Mouse (Mus musculus): ENCODE data around the gene Syt16. TPM values are rescaled to one million over a fixed set of nuclear protein-coding genes. Genes with fewer than 3 reads are reported as not detected.

Gene Syt16
- polyA plus RNA-seq, 1 experiment from 2014 or later, result 3.8 TPM

- 88% methylated on average over 5 of the region's 5 CpGs for WGBS
- no peak overlapping the region for H3K9ac ChIP-seq
- H3K4me2 ChIP-seq, result no peak overlapping the region
- ATAC-seq (ENCODE audit: insufficient number of reproducible peaks, low FRiP score, low TSS enrichment, low read depth), result no peak
- H3K27me3 ChIP-seq, result no peaks in the 10 kb centered on the region
- no peaks in the 10 kb centered on the region for H3K9me3 ChIP-seq
- H3K4me1 ChIP-seq, result no peaks in the 10 kb centered on the region
- H3K27ac ChIP-seq, result no peak overlapping the region
- H3K36me3 ChIP-seq, result no peaks in the 10 kb centered on the region
- H3K4me3 ChIP-seq, result no peak overlapping the region
These were observed 192.8 kb downstream of the Syt16 start for GRCm38 (mm10) chr12:74190297-74190696.

- no peak overlapping the region for H3K4me2 ChIP-seq
- no peak for ATAC-seq (ENCODE audit: insufficient number of reproducible peaks, low FRiP score, low TSS enrichment, low read depth)
- H3K4me1 ChIP-seq, result no peaks in the 10 kb centered on the region
- 84% methylated on average over 4 of the region's 4 CpGs for WGBS
- H3K9ac ChIP-seq, result no peak overlapping the region
- no peaks in the 10 kb centered on the region for H3K27me3 ChIP-seq
- no peak overlapping the region for H3K4me3 ChIP-seq
- H3K36me3 ChIP-seq, result no peaks in the 10 kb centered on the region
- no peaks in the 10 kb centered on the region for H3K9me3 ChIP-seq
- no peak overlapping the region for H3K27ac ChIP-seq
These were observed 195.1 kb downstream of the Syt16 start for GRCm38 (mm10) chr12:74192552-74192951.

- no peak for ATAC-seq (ENCODE audit: insufficient number of reproducible peaks, low FRiP score, low TSS enrichment, low read depth)
- H3K9me3 ChIP-seq, result no peaks in the 10 kb centered on the region
- H3K9ac ChIP-seq, result no peak overlapping the region
- no peak overlapping the region for H3K27ac ChIP-seq
- H3K4me3 ChIP-seq, result no peak overlapping the region
- no peaks in the 10 kb centered on the region for H3K4me1 ChIP-seq
- H3K4me2 ChIP-seq, result no peak overlapping the region
- WGBS, result 88% methylated on average over 5 of the region's 5 CpGs
- no peaks in the 10 kb centered on the region for H3K27me3 ChIP-seq
- H3K36me3 ChIP-seq, result no peaks in the 10 kb centered on the region
These were observed 203.9 kb downstream of the Syt16 start for GRCm38 (mm10) chr12:74201410-74201809.

GRCm38 (mm10) chr12:74202431-74203042 is 205.1 kb downstream of the Syt16 start:
- Histone ChIP-seq H3K9ac (no peak overlapping the region), H3K4me1 (no peaks in the 10 kb centered on the region), H3K4me3 (no peak overlapping the region), H3K36me3 (no peaks in the 10 kb centered on the region), H3K4me2 (no peak overlapping the region), H3K27ac (no peak overlapping the region), H3K9me3 (no peaks in the 10 kb centered on the region), H3K27me3 (no peaks in the 10 kb centered on the region)
- WGBS, result 81% methylated on average over 6 of the region's 6 CpGs
- no peak for ATAC-seq (ENCODE audit: insufficient number of reproducible peaks, low FRiP score, low TSS enrichment, low read depth)

- Histone ChIP-seq H3K9ac (no peak overlapping the region), H3K36me3 (no peaks in the 10 kb centered on the region), H3K27me3 (no peaks in the 10 kb centered on the region), H3K27ac (no peak overlapping the region), H3K4me2 (no peak overlapping the region), H3K4me3 (no peak overlapping the region), H3K9me3 (no peaks in the 10 kb centered on the region), H3K4me1 (no peaks in the 10 kb centered on the region)
- ATAC-seq (ENCODE audit: insufficient number of reproducible peaks, low FRiP score, low TSS enrichment, low read depth), result no peak
- 70% methylated on average over 3 of the region's 3 CpGs for WGBS
These were observed 214.7 kb downstream of the Syt16 start for GRCm38 (mm10) chr12:74212156-74212555.

GRCm38 (mm10) chr12:74216103-74216728 is 218.8 kb downstream of the Syt16 start:
- no peak overlapping the region for H3K27ac ChIP-seq
- H3K36me3 ChIP-seq, result no peaks in the 10 kb centered on the region
- ATAC-seq (ENCODE audit: insufficient number of reproducible peaks, low FRiP score, low TSS enrichment, low read depth), result no peak
- no peak overlapping the region for H3K4me2 ChIP-seq
- H3K4me3 ChIP-seq, result no peak overlapping the region
- no peaks in the 10 kb centered on the region for H3K4me1 ChIP-seq
- no peak overlapping the region for H3K9ac ChIP-seq
- no peaks in the 10 kb centered on the region for H3K9me3 ChIP-seq
- 66% methylated on average over 5 of the region's 5 CpGs for WGBS
- H3K27me3 ChIP-seq, result no peaks in the 10 kb centered on the region

- no peaks in the 10 kb centered on the region for H3K9me3 ChIP-seq
- ATAC-seq (ENCODE audit: insufficient number of reproducible peaks, low FRiP score, low TSS enrichment, low read depth), result no peak
- H3K4me1 ChIP-seq, result no peaks in the 10 kb centered on the region
- no peaks in the 10 kb centered on the region for H3K27me3 ChIP-seq
- no peaks in the 10 kb centered on the region for H3K36me3 ChIP-seq
- 81% methylated on average over 4 of the region's 4 CpGs for WGBS
- H3K27ac ChIP-seq, result no peak overlapping the region
- no peak overlapping the region for H3K4me2 ChIP-seq
- no peak overlapping the region for H3K4me3 ChIP-seq
- no peak overlapping the region for H3K9ac ChIP-seq
These were observed 222.4 kb downstream of the Syt16 start for GRCm38 (mm10) chr12:74219909-74220308.

GRCm38 (mm10) chr12:74220651-74221050 is 223.2 kb downstream of the Syt16 start:
- no peak for ATAC-seq (ENCODE audit: insufficient number of reproducible peaks, low FRiP score, low TSS enrichment, low read depth)
- Histone ChIP-seq H3K27me3 (no peaks in the 10 kb centered on the region), H3K4me1 (no peaks in the 10 kb centered on the region), H3K9me3 (no peaks in the 10 kb centered on the region), H3K9ac (no peak overlapping the region), H3K4me2 (no peak overlapping the region), H3K4me3 (no peak overlapping the region), H3K27ac (no peak overlapping the region), H3K36me3 (no peaks in the 10 kb centered on the region)
- 79% methylated on average over 1 of the region's 1 CpGs for WGBS

- no peak overlapping the region for H3K9ac ChIP-seq
- H3K36me3 ChIP-seq, result no peaks in the 10 kb centered on the region
- H3K4me2 ChIP-seq, result no peak overlapping the region
- H3K4me1 ChIP-seq, result no peaks in the 10 kb centered on the region
- no peak overlapping the region for H3K27ac ChIP-seq
- H3K27me3 ChIP-seq, result no peaks in the 10 kb centered on the region
- no peak for ATAC-seq (ENCODE audit: insufficient number of reproducible peaks, low FRiP score, low TSS enrichment, low read depth)
- H3K9me3 ChIP-seq, result no peaks in the 10 kb centered on the region
- no peak overlapping the region for H3K4me3 ChIP-seq
- WGBS, result 53% methylated on average over 10 of the region's 10 CpGs
These were observed 233.3 kb downstream of the Syt16 start for GRCm38 (mm10) chr12:74230808-74231207.

GRCm38 (mm10) chr12:74232845-74233244 is 235.4 kb downstream of the Syt16 start:
- no peaks in the 10 kb centered on the region for H3K36me3 ChIP-seq
- no peaks in the 10 kb centered on the region for H3K9me3 ChIP-seq
- H3K27ac ChIP-seq, result no peak overlapping the region
- 79% methylated on average over 1 of the region's 1 CpGs for WGBS
- no peak overlapping the region for H3K9ac ChIP-seq
- H3K4me3 ChIP-seq, result no peak overlapping the region
- H3K4me1 ChIP-seq, result no peaks in the 10 kb centered on the region
- ATAC-seq (ENCODE audit: insufficient number of reproducible peaks, low FRiP score, low TSS enrichment, low read depth), result no peak
- no peak overlapping the region for H3K4me2 ChIP-seq
- no peaks in the 10 kb centered on the region for H3K27me3 ChIP-seq

GRCm38 (mm10) chr12:74236191-74236590 is 238.7 kb downstream of the Syt16 start:
- H3K4me2 ChIP-seq, result no peak overlapping the region
- no peaks in the 10 kb centered on the region for H3K36me3 ChIP-seq
- WGBS, result 85% methylated on average over 8 of the region's 8 CpGs
- H3K4me3 ChIP-seq, result no peak overlapping the region
- no peak overlapping the region for H3K9ac ChIP-seq
- H3K27me3 ChIP-seq, result no peaks in the 10 kb centered on the region
- H3K27ac ChIP-seq, result no peak overlapping the region
- H3K9me3 ChIP-seq, result no peaks in the 10 kb centered on the region
- no peaks in the 10 kb centered on the region for H3K4me1 ChIP-seq
- ATAC-seq (ENCODE audit: insufficient number of reproducible peaks, low FRiP score, low TSS enrichment, low read depth), result no peak

- Histone ChIP-seq H3K9ac (no peak overlapping the region), H3K36me3 (no peaks in the 10 kb centered on the region), H3K27ac (no peak overlapping the region), H3K4me2 (no peak overlapping the region), H3K27me3 (no peaks in the 10 kb centered on the region), H3K9me3 (no peaks in the 10 kb centered on the region), H3K4me1 (no peaks in the 10 kb centered on the region), H3K4me3 (no peak overlapping the region)
- 76% methylated on average over 7 of the region's 7 CpGs for WGBS
- ATAC-seq (ENCODE audit: insufficient number of reproducible peaks, low FRiP score, low TSS enrichment, low read depth), result no peak
These were observed 240.6 kb downstream of the Syt16 start for GRCm38 (mm10) chr12:74238056-74238455.

- Histone ChIP-seq H3K4me1 (no peaks in the 10 kb centered on the region), H3K9ac (no peak overlapping the region)
- WGBS, result 70% methylated on average over 2 of the region's 2 CpGs
These were observed 241.3 kb downstream of the Syt16 start for GRCm38 (mm10) chr12:74238806-74239205.

More at GRCm38 (mm10) chr12:74238806-74239205, 241.3 kb downstream of the Syt16 start:
- no peak for ATAC-seq (ENCODE audit: insufficient number of reproducible peaks, low FRiP score, low TSS enrichment, low read depth)
- no peaks in the 10 kb centered on the region for H3K9me3 ChIP-seq
- H3K4me2 ChIP-seq, result no peak overlapping the region
- no peaks in the 10 kb centered on the region for H3K36me3 ChIP-seq
- no peaks in the 10 kb centered on the region for H3K27me3 ChIP-seq
- H3K27ac ChIP-seq, result no peak overlapping the region
- no peak overlapping the region for H3K4me3 ChIP-seq

All from limb, embryonic 15.5 days (tissue).